Mouse (Mus musculus) kidney, postnatal 14 days (tissue): ENCODE measurements at regions not wholly inside any gene's neighbourhood (a gene's known extent, or its start where the extent isn't known, plus 50 kb on each side); places are given as distances from the start of the nearest gene placed in this dataset.
A peak's percentile ranks its signal among the peaks of the same experiment; 100 is the strongest.

Experiments used
- DNase-seq: peaks from one replicate; pipeline ENCODE4 v3.0.0; 2022; ENCODE audit warnings: mixed read lengths

GRCm38 (mm10) chr5:41994307-41994706 is 73.5 kb upstream of the Gm16223 start:
- no peak for DNase-seq

GRCm38 (mm10) chr5:41983556-41983955 is 84.2 kb upstream of the Gm16223 start:
- DNase-seq, result no peak

- DNase-seq, result no peak
These were observed 92.2 kb upstream of the Gm16223 start for GRCm38 (mm10) chr5:41975535-41975934.

- peak; percentile 11 for DNase-seq
These were observed 96.6 kb upstream of the Gm16223 start for GRCm38 (mm10) chr5:41971201-41971600.

GRCm38 (mm10) chr5:41966958-41967357 is 100.8 kb upstream of the Gm16223 start:
- no peak for DNase-seq

GRCm38 (mm10) chr5:41947114-41947640 is 103.1 kb upstream of the Bod1l start:
- no peak for DNase-seq

- DNase-seq, result no peak
These were observed 99.3 kb upstream of the Bod1l start for GRCm38 (mm10) chr5:41943399-41943798.

- no peak for DNase-seq
These were observed 98.0 kb upstream of the Bod1l start for GRCm38 (mm10) chr5:41942131-41942530.

- no peak for DNase-seq
These were observed 97.1 kb upstream of the Bod1l start for GRCm38 (mm10) chr5:41941216-41941615.

- DNase-seq, result no peak
These were observed 95.6 kb upstream of the Bod1l start for GRCm38 (mm10) chr5:41939736-41940135.

- no peak for DNase-seq
These were observed 65.9 kb upstream of the Bod1l start for GRCm38 (mm10) chr5:41910053-41910452.

GRCm38 (mm10) chr5:41907749-41908148 is 63.6 kb upstream of the Bod1l start:
- no peak for DNase-seq

- DNase-seq, result no peak
These were observed 60.4 kb upstream of the Bod1l start for GRCm38 (mm10) chr5:41904512-41904911.

- DNase-seq, result no peak
These were observed 55.1 kb upstream of the Bod1l start for GRCm38 (mm10) chr5:41899237-41899636.

- DNase-seq, result no peak
These were observed 54.6 kb upstream of the Bod1l start for GRCm38 (mm10) chr5:41898748-41899147.
